Mouse (Mus musculus): Measurements from ENCODE around the gene Wbp1.
"Not testable (repeated sequence)": the region's sequence is repeated elsewhere in the genome, so short reads cannot be mapped to it uniquely, and the experiment has no call there.

Gene Wbp1

GRCm38 (mm10) chr6:83120930-83121862 lies at the start of gene Wbp1:
Wbp1 (minus strand) TSS chr6:83121559.
- peak; percentile 97 for DNase-seq (ENCODE audit: low read depth, low spot score)

- DNase-seq (ENCODE audit: low read depth, low spot score): no peak
Observed at GRCm38 (mm10) chr6:83171063-83171462, 49.7 kb upstream of the Wbp1 start.

GRCm38 (mm10) chr6:83169872-83170271 lies 48.5 kb upstream of the Wbp1 start:
- DNase-seq (ENCODE audit: low read depth, low spot score): no peak

GRCm38 (mm10) chr6:83166243-83166630 lies 44.9 kb upstream of the Wbp1 start:
- no peak for DNase-seq (ENCODE audit: low read depth, low spot score)

DNA sequence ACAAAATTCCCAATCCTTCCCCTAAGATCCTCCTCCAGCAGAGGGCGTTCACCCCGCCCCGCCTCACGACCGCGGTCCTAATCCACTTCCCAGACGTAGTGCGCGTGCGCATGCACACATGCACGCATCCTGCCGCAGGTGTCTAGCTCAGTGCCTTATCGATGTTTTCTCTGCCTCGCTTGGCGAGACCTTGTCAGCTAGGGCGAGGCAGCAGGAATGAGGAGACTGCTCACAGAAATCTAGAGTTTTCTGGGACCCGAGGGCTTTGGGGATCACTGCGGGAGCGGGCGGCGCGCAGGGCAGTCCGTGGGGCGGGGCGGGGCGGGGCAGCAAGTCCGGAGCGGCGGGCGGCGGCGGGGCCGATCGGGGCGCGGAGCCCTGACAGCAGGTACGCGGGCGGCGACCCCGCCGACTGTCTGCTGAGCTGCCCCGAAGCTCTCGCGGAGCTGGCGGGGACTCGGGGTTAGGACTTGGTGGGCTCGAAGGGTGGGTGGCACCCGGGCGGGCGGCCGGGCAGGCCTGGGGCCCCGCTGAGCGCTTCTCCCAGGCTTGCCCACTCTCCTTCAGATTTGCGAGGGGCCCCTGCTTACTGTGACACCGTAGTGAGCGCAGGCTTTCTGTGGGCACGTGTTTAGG lies 44.4 kb upstream of the Wbp1 start, which contains the start of gene Dctn1:
Gene Dctn1, plus strand, starts transcription at position 314 of the 636 bp plus-strand sequence.
- DNase-seq (ENCODE audit: low read depth, low spot score): peak; percentile 92

DNA sequence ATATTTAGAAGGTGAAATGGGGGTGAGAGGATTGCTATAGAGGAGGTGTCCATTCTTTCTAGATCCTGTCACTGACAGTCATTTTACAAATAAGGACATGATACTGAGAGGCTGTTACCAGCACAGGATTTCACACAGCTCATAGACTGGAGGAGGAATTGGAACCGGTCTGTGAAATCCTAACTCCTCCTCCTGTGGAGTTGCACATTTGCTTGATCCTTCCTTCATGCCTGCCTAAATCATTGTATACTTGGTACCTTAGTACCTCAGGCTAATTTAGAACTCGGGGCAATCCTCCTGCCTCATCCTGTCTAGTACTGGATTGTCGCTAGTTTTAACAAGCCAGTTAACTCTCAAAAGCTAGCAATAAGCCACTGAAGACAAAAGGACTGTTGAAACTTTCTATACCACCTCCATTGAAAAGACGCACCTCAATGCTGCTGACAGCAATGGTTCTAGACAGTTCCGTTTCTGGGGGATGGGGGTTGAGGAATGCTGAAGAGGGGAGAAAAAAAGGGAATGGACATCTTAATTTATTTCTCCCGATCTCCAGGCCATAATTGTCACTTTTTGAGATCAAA lies 43.8 kb upstream of the Wbp1 start:
- DNase-seq (ENCODE audit: low read depth, low spot score): no peak

- DNase-seq (ENCODE audit: low read depth, low spot score): peak; percentile 71
Observed at GRCm38 (mm10) chr6:83162701-83163100, 41.3 kb upstream of the Wbp1 start.

DNA sequence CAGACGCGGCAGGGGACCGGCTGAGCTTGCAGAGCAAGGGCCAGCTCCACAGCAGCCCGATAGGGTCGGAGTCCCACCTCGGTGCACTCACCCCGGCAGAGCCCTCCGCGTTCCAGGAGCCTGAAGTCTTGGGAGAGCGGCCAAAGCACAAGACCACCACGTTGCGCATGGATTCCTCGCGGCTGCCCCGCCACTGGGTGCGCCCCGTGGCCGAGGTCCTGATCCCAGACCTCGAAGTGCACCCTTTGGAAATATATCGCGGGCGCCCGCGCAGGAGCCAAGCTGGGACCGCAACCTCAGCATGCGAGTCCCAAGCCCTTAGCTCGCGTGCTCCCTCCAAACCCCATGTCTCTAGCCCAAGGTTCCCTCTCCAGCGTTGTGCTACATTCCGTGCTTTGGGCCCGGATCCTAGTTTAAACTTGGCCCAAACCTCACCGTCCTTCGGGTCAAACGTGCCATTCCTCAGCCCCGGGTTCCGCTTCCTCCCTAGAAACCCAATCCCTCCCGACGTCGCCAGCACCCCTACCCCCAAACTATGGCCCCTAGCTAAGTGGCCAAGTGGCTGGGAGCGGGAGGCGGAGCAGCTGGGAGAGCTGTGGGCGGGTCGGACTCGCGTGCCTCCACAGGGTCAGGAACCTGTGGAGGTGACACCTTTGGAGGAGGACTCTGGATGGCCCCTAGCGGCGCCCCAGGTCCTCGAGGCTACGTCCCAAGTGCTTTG lies 40.7 kb upstream of the Wbp1 start:
- DNase-seq (ENCODE audit: low read depth, low spot score): no peak

GRCm38 (mm10) chr6:83161442-83161841 lies 40.1 kb upstream of the Wbp1 start:
- DNase-seq (ENCODE audit: low read depth, low spot score): no peak

DNA sequence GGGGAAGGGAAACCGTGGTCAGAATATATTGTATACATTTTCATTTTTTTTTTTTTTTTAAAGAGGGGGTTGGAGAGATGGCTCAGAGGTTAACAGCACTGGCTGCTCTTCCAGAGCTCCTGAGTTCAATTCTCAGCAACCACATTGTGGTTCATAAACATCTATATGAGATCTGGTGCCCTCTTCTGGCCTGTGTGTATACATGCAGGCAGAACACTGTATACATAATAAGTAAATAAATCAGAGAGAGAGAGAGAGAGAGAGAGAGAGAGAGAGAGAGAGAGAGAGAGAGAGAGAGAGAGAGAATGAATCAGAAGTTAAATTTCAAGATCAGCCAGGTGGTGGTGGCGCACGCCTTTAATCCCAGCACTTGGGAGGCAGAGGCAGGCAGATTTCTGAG lies 38.1 kb upstream of the Wbp1 start:
- DNase-seq (ENCODE audit: low read depth, low spot score): not testable (repeated sequence)

GRCm38 (mm10) chr6:83156259-83156684 lies 34.9 kb upstream of the Wbp1 start, which contains the start of the genes Wdr54 and 1700003E16Rik:
Wdr54 (minus strand) TSS chr6:83156397.
1700003E16Rik (plus strand) TSS chr6:83156404.
- peak; percentile 51 for DNase-seq (ENCODE audit: low read depth, low spot score)

GRCm38 (mm10) chr6:83155552-83156238 lies 34.3 kb upstream of the Wbp1 start:
- DNase-seq (ENCODE audit: low read depth, low spot score): no peak

DNA sequence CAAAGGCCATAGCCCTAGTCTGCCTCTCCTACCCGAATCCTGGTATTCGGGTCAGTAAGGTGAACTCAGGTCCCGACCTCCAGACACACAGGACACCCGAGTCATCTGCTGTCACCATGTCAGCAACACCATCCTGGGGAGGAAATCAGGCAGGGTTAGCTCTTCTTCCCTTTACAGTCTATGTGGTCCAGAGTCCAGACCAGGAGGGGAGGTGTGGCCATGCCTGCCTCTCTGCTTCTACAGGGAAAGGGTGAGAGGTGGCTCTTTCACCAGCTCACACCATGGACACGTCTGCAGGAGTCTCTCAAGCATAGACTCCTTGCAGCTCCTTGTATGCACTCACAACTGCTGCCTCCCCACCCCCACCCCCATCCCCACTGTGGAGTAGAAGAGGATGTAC lies 32.1 kb upstream of the Wbp1 start:
- DNase-seq (ENCODE audit: low read depth, low spot score): no peak

DNA sequence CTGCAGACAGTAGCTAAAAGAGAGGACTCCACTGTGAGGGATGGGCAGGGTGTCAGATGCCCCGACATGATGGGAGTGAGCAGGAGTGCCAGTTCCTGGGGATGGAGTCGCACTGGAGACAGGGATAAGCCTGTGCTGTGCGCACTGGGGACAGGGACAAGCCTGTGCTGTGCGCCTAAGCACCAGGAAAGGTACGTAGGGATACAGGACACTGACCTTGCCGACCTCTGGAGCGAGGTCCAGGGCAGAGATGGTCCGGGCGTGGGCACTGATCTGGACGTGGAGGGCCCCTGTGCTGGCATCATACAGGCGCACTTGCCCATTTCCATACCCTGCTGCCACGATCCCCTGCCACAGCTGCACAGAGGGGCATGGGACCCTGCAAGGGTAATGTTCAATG lies 31.7 kb upstream of the Wbp1 start:
- DNase-seq (ENCODE audit: low read depth, low spot score): no peak

DNA sequence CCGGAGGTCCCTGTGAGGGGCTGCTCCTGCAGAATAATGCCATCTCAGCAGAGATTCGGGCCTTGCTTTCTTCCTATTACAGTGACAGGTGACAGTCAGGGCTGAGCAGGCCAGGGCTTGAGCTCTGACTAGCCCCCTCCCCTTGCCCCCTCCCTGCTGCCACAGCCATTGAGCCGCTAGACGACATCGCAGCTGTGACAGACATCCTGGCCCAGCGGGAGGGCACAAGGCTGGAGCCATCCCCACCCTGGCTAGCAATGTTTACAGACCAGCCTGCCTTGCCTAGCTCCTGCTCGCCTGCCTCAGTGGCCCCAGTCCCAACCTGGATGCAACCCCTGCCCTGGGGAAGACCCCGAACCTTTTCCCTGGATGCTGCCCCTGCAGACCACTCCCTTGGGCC lies 30.4 kb upstream of the Wbp1 start:
- DNase-seq (ENCODE audit: low read depth, low spot score): no peak

DNA sequence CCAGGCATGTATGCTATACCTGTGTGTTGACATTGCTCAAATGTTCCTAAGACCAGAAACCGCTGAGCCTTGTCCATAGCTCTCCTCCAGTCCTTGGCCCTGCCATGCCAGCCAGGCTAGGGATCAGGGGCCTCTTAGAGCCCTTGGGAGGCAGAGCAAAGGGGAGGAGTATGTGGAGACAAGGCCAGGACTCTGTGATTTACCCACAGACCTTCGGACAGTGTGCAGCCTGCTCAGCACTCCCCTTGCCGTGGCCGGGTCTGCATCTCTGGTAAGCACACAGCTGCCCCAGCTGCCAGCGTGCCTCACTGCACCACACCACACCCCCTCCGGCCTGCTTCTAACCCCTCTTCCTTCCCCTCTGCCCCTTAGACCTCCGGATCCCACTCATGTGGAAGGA lies 25.9 kb upstream of the Wbp1 start:
- no peak for DNase-seq (ENCODE audit: low read depth, low spot score)

- DNase-seq (ENCODE audit: low read depth, low spot score): no peak
Observed at GRCm38 (mm10) chr6:83145805-83146204, 24.4 kb upstream of the Wbp1 start.

DNA sequence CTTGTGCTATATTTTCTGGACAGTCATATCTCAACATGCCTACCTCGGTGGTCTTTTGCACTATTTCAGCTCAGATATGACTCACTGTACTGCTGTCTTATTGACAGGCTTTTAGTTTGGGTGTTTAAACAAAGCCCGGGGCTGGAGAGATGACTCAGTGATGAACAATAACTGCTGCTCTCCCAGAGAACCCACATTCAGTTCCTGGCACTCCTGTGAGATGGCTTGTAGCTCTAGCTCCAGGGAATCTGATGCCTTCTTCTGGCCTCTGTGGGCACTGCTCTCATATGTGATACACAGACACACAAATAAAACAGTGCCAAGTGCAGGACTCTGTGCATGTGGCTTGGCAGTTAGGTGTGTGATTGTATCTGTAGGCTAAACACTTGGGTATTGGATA lies 23.9 kb upstream of the Wbp1 start:
- no peak for DNase-seq (ENCODE audit: low read depth, low spot score)

DNA sequence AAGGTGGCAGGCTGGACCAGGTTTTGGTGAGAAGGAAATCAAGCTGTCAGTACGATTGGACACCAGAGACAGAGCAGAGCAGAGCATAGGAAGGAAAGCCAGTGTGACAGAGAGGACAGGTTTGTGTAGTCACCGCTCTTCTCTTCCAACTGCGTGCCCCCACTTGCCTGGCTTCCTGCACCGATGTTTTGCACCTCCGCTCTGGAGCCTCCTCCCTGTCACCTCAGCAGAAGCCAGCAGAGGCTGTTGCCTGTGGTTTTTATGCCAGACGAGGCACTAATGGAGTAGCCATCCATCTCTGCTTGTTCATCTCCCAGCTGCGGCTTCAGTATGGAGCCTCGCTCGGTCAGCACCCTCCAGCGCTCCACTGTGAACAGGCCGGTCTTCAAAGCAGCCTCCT lies 21.5 kb upstream of the Wbp1 start:
- DNase-seq (ENCODE audit: low read depth, low spot score): no peak

DNA sequence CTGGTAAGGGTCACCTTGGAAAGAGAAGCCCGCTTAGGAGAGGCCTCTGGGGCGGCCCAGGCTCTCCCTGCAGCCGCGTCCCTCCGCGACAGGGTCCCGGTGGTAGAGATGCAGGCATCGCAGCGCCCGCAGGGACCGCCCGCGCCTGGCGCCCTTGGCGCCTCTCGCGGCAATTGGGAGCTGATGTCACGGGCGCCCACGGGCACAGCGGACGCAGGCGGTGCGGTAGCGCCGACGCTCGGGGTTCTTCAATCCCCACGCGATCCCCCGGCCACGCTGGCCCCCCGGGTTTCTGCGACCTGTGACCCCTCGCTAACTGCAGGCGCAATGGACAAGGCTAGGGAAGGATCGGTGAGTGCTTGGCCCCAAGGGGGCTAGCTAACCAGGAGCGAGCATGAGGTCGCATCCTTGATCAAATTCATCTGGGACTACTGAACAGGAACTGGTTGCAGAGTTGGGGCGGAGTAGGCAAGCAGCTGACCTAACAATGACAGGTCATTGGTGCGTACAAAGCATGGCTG lies 20.9 kb upstream of the Wbp1 start:
- no peak for DNase-seq (ENCODE audit: low read depth, low spot score)

DNA sequence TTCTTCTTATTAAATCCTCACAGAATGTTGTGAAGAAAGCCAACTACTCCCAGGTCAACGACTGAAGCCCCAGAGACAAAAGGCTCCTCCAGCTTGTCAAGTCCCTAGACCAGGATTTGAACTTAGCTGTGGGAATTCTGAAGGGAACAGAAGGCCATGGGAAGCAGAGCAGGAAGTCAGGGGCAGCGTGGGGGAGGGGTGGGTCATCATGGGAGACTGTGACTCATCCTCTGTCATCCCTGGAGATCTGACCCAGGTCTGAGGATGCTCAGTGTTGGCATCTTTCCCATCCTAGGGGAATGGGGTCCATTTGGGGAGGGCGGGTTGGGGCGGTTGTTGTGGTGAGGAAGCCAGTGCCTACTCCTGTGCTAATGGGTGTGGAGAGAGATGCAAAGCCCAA lies 20.3 kb upstream of the Wbp1 start:
- DNase-seq (ENCODE audit: low read depth, low spot score): no peak

Data from retina, postnatal 7 days (tissue).